Comparison of ENCODE assay signal across 10 mouse cellular contexts in the genomic region with DNA sequence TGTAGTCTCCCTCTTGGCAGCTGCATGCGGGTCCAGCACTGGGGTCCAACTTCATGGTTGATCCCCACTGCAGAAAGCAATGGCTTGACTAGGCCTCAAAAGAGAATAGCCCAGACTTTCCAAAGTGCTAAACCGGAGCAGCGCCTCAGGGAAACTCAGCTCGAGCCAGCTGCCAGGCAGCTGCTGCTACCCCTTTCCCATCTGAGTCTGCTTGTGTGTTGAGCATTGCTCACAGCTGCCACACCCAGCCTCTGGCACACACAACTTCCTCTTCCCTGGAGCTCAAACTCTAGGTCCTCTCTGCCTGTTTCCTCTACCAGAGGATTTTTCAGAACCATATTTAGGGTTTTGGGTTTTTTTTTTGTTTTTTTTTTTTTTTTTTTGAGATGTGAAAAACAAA.
DNase-seq lines count a peak whose midpoint lies in the region; TF ChIP-seq lines count a peak whose summit lies in the region.
"Had no signal": no experiment of that assay in that cellular context is flagged by ENCODE, and none has a peak within 500 bp of the region (broad histone marks: within the 10 kb centered on the region; RNA-seq: fewer than 3 reads in every experiment).

No protein-coding gene starts in this region.

- H3K27ac ChIP-seq in testis, adult 2 months (ENCODE audit: control insufficient read depth, insufficient read depth, low read depth, low read length): no peak overlapping the region
- H3K27ac ChIP-seq: hindbrain, embryonic 12.5 days had no signal

- no peak for TF ChIP-seq CTCF in testis, adult 2 months (IDR thresholded peaks at IDR 0.05; ENCODE audit: control insufficient read depth, insufficient read depth, insufficient replicate concordance, low read depth, low read length)

- H3K27me3 ChIP-seq in testis, adult 2 months (ENCODE audit: control insufficient read depth, insufficient read depth, low read length): no peaks in the 10 kb centered on the region
- H3K27me3 ChIP-seq: hindbrain, embryonic 12.5 days had no signal

- peak overlapping the region; percentile 45 for H3K4me3 ChIP-seq in testis, adult 2 months (ENCODE audit: control insufficient read depth, low read depth, low read length)
- H3K4me3 ChIP-seq: hindbrain, embryonic 12.5 days had no signal

- H3K36me3 ChIP-seq in testis, adult 2 months (ENCODE audit: control insufficient read depth, insufficient read depth, low read length): no peaks in the 10 kb centered on the region
- H3K36me3 ChIP-seq: hindbrain, embryonic 12.5 days had no signal

- TF ChIP-seq POLR2A in testis, adult 2 months (IDR thresholded peaks at IDR 0.05; ENCODE audit: control insufficient read depth, low read depth, low read length): no peak

- DNase-seq in adrenal gland, postnatal 14 days: peak; percentile 20
- DNase-seq in adrenal gland, adult (ENCODE audit: inconsistent age in 2 of 2, low spot score in 1 of 2): no peak
- DNase-seq in testis, postnatal 10 days (ENCODE audit: low spot score): no peak
- peak; percentile 49 for DNase-seq in heart, postnatal 25 days (ENCODE audit: low spot score)
- peak; percentile 78 for DNase-seq in skeletal muscle tissue, adult 2 months (ENCODE audit: low read depth, low spot score)
- no peak for DNase-seq in adrenal gland, postnatal 25 days
- DNase-seq in layer of hippocampus, adult 8-10 months (ENCODE audit: low spot score in 2 of 2): no peak
- DNase-seq: cerebellum, postnatal 25 days had no signal

- intact Hi-C loops in heart, postnatal 25 days (cut with DNase I): no loop called here

- peaks cover 18% of the 10 kb centered on the region for H3K4me1 ChIP-seq in testis, adult 2 months (ENCODE audit: control insufficient read depth, insufficient read depth, low read length)
- H3K4me1 ChIP-seq: hindbrain, embryonic 12.5 days had no signal

Comparison
In these comparisons a context has a peak if more than half of its experiments do, and no peak if none do; other contexts are left out.
1. DNase-seq: peak in adrenal gland, postnatal 14 days (single experiment), heart, postnatal 25 days (single experiment) and skeletal muscle tissue, adult 2 months (single experiment); none in adrenal gland, adult (0 of 2), testis, postnatal 10 days (single experiment), adrenal gland, postnatal 25 days (single experiment) and layer of hippocampus, adult 8-10 months (0 of 2).